Mouse (Mus musculus): ENCODE data around the gene Hdlbp.

Gene Hdlbp

DNA sequence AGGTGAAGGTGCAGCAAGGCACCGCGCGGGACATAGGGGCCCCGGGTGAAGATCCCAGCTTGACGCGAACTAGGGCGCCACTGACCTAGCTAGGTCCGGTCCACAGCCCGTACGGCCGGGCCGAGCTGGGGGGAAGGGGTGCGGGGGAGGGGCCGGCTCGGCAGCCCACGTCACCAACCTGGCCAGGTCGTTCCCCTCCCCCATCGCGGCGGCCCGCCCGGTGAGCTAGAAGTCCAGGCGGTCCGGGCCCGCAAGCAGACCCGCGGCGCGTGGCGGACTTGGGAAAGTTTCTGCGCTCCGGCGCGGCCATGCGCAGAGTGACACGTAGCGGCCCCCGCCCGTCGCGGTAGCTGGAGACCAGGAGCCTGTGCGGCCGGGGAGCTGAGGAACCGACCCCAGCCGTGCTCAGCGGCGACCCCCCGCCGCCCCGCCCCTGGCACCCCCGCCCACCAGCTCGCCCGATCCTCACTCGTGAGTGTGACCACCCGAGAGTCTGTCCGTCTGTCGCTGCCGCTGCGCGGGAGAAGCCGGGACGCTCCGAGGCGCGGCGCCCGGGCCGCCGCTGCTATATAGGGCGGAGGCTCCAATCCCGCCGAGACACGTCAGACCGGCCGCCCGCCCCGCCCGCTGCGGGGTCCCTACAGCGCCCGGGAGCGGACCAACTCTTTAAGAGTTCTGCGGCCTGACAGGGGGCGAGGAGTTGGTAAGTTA, 33.3 kb downstream of the Hdlbp start:
- peak; percentile 51 for DNase-seq

DNA sequence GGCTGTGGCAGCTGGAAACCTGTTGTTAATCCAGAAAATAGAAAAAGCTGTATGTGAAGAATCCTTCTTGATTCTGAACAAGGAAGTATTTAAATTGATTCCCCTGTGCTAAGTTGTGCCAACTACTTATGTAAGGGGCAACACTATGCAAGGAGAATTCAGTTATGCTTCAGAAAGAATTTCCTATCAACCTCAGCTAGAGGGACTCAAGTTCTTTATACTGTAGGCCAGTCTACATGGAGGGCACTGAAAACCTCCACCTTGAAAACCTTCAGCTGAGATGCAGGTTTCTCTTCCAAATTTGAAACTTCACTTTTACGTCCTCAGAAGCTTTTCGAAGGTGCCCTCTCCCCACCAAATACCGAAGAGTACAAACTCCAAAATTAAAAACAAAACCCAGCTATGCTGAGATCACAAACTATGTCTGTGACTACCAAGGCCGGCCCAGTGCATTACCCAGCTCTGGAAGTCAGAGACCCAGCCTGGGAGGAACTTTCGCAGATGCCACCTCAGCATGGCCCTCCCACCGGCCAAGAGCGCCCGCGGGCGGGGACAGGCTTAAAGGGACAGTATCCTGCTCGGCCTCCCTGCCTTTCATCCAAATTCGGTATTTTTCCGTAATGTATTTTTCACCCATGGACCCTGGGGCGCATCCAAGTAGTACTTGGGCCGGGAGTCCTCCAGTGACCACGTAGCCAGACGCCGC, 34.1 kb downstream of the Hdlbp start:
- peak; percentile 72 for DNase-seq

DNA sequence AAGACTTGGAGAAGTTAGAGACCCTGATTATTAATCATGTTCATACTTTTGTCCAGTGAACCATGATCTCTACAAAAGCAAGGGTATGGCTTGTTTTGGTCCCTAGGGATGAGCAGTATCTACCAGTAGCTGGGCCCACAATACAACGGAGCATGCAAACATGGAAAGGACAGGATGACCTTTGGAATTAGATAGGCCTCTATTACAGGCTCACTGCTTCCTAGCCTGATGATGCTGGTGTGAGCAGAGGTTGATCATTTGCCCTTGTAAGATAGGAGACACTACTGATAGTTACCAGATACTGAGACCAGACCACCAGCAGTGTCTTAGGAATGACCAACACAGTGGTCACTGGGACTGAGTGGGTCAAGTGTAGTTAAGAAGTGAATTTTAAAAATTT, 39.3 kb downstream of the Hdlbp start:
- no peak for DNase-seq

DNA sequence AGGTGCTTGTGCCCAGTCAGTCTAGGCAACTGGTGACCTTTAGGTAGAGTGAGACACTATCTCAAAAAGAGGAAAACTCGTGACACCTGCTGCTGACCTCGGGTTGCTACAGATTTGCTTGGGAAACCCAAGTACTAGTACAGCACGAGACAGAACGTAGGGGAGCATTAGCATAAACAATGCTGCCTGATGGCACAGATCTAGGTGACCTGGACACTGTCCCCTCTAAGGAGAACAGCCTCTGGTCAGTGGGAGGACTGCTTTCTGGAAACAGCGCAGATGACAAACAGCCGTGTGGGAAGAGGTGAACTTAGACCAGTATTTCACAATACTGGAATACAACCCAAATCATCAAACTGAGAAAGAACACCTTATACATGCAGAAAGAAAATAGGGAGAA, 46.5 kb downstream of the Hdlbp start:
- no peak for DNase-seq

DNA sequence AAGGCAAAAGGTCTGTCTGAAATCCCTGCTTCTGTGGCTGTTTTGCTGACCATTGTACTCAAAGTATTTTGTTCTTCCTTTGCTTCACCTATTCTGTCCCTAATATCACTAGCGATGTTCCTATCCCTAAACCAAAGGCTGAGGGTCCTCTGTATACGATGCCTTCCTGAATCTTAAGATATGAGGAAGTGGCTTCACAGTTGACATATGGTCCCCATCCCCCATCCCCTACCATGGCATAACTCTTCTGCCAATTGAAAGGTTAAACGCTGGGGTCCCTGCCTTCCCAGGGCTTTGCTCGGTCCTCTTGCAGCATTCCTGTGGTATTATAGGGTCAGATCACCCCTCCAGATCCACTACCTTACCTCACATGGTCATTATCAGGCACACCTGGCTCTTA, 75.2 kb downstream of the Hdlbp start:
- no peak for DNase-seq

DNA sequence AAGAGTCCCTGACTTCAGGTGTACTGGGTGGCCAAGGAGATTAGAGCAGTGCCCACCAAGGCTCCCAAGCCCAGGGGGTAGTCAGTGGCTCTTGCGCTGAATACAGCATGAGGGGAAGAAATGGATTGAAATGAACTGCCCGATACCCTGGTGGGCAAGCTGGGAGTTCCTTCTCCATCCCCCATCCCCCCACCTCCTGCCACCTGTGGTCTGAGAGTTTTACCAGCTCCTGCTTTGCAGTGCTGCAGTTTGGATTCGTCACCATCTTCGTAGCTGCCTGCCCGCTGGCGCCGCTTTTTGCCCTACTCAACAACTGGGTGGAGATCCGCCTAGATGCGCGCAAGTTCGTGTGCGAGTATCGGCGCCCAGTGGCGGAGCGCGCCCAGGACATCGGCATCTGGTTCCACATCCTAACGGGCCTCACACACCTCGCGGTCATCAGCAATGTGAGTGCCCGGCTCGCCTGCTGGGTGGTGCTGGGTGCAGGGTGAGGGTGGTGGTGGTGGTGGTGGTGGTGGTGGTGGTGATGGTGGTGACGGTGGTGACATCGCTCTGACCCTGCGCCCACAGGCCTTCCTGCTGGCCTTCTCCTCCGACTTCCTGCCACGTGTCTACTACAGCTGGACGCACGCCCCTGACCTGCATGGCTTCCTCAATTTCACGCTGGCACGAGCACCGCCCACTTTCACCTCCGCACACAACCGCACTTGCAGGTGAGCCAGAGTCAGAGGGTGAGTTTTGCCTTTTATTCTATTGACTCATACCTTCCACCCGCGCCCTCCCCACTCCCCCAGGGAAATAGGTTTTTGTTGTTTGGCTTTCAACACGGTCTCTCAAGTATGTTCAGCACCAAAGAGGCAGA, 77.2 kb downstream of the Hdlbp start:
- no peak for DNase-seq

DNA sequence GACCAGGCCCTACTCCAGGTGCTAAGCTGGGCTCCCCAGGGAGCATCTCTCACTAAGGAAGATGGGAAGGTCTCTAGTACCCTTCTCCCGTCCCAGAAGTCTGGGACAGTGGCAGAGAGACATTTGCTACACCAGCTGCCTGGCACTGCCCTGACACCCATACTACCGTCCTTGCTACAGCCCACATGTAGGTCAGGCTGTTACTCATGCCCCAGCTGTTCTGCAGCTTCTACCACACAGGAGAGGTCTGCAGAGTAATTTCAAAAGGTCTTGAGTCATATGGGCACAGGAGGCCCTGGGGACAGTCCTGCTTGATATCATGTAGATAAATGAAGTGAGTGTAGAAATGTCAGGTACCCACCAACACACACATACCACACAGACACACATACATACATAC, 89.7 kb downstream of the Hdlbp start:
- DNase-seq: no peak

DNA sequence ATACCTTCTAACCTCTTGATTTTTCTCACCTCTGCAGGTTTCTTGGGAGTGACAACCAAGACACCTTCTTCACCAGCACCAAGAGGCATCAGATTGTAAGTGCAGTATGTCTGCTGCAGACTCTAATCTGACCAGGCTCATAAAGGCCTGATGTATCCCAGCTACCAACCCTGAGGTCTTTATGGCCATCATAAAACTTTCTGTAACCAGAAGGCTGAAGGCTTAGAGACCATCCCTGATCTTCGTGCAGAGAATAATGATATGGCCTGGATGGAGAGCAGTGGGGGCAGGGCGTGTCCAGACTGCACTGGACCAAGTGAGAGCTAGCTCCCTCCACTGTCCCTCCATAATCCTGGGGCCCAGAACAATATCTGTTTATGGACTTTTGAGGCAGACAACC, 91.4 kb downstream of the Hdlbp start:
- no peak for DNase-seq

DNA sequence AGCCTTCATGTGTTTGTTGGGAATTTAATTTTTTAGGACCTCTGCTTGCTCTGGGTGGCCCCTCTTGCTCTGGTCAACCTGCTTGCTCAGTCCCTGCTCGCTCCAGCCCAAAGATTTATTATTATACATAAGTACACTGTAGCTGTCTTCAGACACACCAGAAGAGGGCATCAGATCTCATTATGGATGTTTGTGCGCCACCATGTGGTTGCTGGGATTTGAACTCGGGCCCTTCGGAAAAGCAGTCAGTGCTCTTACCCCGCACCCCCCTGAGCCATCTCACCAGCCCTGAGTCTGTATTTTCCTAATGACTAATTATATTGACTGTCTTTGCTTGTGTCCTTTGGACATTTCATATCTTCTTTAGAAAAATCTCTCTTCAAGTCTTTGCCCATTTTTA, 99.5 kb downstream of the Hdlbp start:
- DNase-seq: no peak

DNA sequence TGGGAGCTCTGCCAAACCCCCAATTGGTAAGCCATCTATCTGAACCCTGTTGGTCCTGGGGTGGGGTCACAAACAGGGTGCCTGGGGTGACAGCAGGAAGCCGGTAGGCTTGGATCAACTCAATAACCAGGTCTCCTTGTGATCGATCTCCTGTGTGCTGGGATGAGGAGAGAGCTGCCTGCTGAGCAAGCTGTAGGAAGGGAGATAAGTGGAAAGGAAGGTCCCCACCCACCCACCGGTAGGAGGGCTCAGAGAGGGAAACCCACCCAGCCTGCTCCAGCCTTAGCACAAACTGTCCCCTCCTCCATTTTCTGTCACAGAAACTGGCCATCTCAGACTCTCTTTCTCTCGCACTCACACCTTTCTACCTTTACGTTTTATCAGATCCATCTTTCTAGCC, 101.3 kb downstream of the Hdlbp start:
- DNase-seq: no peak

DNA sequence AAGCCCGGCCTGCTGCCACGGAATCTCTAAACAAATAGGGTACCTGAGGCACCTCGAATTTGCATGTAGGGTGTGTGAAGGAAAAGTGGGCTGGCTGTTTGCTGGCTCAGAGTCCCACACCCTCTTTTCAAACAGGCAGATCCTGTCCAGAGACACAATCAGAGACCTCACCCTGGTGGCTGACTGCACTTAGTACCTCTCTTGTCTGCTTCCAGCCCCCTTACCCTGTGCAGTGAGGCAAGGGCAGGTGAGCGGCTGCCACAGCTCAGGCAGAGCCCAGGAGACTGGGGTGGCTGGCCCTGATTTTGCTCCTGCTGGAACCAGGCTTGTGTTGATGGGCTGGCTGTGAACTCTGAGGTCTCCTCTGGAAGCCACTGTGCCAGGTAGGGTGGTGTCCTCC, 105.0 kb downstream of the Hdlbp start, which contains the start of gene Ano7:
Gene Ano7 (plus strand): TSS at position 266 of the 400 bp plus-strand sequence.
- DNase-seq: no peak

DNA sequence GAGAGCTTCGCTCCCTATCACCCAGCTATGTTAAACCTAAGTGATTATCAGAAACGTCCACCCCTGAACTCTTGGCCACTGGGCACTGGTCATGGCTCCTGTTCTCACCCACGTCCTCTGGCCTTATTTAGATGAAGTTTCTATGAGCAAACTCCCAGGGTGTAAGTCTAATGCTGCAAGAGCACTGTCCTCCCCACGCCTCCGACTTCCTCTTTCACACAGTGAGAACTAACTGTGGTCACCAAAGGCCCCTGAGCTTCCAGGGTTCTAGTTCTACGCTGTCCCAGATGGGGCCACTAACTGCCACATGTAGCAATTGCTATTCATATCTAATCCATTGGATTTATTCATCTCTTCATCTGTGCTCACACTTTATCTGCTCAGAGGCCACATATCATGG, 113.0 kb downstream of the Hdlbp start:
- no peak for DNase-seq

DNA sequence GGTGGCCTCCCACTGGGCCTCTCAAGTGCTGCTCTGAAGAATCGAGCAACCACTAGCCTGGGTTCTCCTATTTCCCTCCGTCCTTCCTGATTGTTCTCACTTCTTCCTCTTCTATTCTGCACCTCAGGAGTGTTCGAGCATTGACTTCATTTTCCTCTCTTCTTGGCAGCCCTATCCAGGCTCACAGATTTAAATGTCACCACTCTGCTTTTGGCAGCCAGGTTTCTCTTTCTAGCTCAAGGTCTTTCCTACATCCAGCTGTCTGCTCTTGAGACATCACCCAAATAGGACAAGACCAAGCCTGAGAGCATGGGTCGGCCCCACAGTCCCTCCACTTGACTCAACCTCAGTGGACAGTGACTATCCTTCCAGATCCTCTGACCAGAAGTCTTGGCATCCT, 116.0 kb downstream of the Hdlbp start:
- no peak for DNase-seq
